Mouse (Mus musculus) brain, adult 10 weeks (tissue): ENCODE measurements around the gene Bbx. TPM values are rescaled to one million over a fixed set of nuclear protein-coding genes. Genes with fewer than 3 reads are reported as not detected.

Source experiments
- polyA plus RNA-seq: library from polyadenylated mRNA; stranded (reverse); fragments of 350-450 nt; fragmentation: Illumina TruSeq; extraction: RNeasy Lipid Tissue Mini Kit (QIAGEN cat#74804); gene quantifications from one replicate; pipeline ENCODE4 v1.2.3, GENCODE M21; 2015; ENCODE audit warnings: low read depth, low replicate concordance

Bbx gene
- 9.5 TPM for polyA plus RNA-seq

GRCm38 (mm10) chr16:50432062-50432878 lies at the start of gene Bbx:
TSS of gene Bbx (minus strand) at chr16:50432390.

Other genes with a start within 250 kb of the Bbx start
- gene Ccdc54, start 158.8 kb upstream of the Bbx start, polyA plus RNA-seq, result not detected